Mouse (Mus musculus) stomach, embryonic 16.5 days (tissue): ENCODE measurements around the gene Cdnf. TPM values are rescaled to one million over a fixed set of nuclear protein-coding genes. Genes with fewer than 3 reads are reported as not detected.

ENCODE experiments used
- ATAC-seq: fragments of 200-750 bp; cut with Nextera tagmentation; 2 replicates; pipeline ENCODE4 v1.8.0; 2017; ENCODE audit warnings: moderate number of reproducible peaks, moderate TSS enrichment; ENCODE audit not compliant: insufficient read depth, low FRiP score
- H3K27ac ChIP-seq: fragments of 300-500 bp; sonication (generic); 2 replicates; pipeline ENCODE4 v1.5.1; 2014; ENCODE audit warnings: low read length
- H3K27me3 ChIP-seq: fragments of 300-500 bp; sonication (generic); 2 replicates; pipeline ENCODE4 v1.6.1; 2014; ENCODE audit warnings: low read length, control low read depth, mixed read lengths; ENCODE audit not compliant: control insufficient read depth, insufficient read depth
- H3K36me3 ChIP-seq: fragments of 300-500 bp; sonication (generic); 2 replicates; pipeline ENCODE4 v1.6.1; 2014; ENCODE audit warnings: low read length; ENCODE audit not compliant: control insufficient read depth, insufficient read depth
- H3K4me1 ChIP-seq: fragments of 300-500 bp; sonication (generic); 2 replicates; pipeline ENCODE4 v1.6.1; 2014; ENCODE audit warnings: low read length, control low read depth, mixed read lengths; ENCODE audit not compliant: control insufficient read depth, insufficient read depth
- H3K4me2 ChIP-seq: fragments of 300-500 bp; sonication (generic); 2 replicates; pipeline ENCODE4 v1.6.1; 2014; ENCODE audit warnings: low read depth, low read length, mixed read lengths
- H3K4me3 ChIP-seq: fragments of 300-500 bp; sonication (generic); replicated peaks from 2 replicates; pipeline ENCODE4 v1.5.1; 2014; ENCODE audit warnings: mild to moderate bottlenecking, low read length
- H3K9ac ChIP-seq: fragments of 300-500 bp; sonication (generic); 2 replicates; pipeline ENCODE4 v1.6.1; 2014; ENCODE audit warnings: low read length
- H3K9me3 ChIP-seq: fragments of 300-500 bp; sonication (generic); replicated peaks from 2 replicates; pipeline ENCODE4 v1.6.1; 2016; ENCODE audit warnings: low read length, control low read depth; ENCODE audit not compliant: control insufficient read depth
- WGBS: fragments of 180-500 bp; shearing (Covaris S2); extraction: QIAGEN DNeasy Blood & Tissue Kit; methylation state at CpG from one replicate; pipeline ENCODE4 v1.1.7; 2014; 5-methylcytosine and 5-hydroxymethylcytosine counted together
- polyA plus RNA-seq: library from polyadenylated mRNA; unstranded; fragments of >200 nt; fragmentation: Nextera tagmentation; extraction: Ambion mirVana; gene quantifications from 2 replicates; pipeline ENCODE4 v1.2.1, GENCODE M21; 2015

Cdnf gene
- polyA plus RNA-seq, 1 experiment from 2014 or later = 0.15 TPM

DNA sequence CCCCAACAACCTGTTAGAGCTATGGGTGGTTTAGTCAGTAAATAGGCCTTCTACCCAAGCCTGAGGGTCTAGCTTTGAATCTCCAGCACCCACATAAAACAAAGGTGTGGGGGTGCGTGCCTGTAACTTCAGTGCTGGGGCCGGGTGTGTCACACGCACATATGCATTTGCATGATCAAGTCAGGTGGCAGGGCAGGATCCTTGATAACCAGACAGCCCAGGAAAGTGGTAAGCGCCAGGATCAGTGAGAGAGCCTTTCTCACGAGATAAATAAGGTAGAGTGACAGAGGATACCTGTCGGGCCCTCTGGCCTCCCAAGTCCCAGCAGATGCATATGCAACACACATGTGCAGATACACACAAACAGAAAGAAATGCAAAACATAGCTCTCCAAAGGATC lies 13.3 kb upstream of the Cdnf start:
- no peak overlapping the region for H3K9ac ChIP-seq
- no peaks in the 10 kb centered on the region for H3K9me3 ChIP-seq
- ATAC-seq = no peak
- no peaks in the 10 kb centered on the region for H3K4me1 ChIP-seq
- peaks cover 18% of the 10 kb centered on the region for H3K36me3 ChIP-seq
- no peak overlapping the region for H3K4me3 ChIP-seq
- H3K27me3 ChIP-seq = no peaks in the 10 kb centered on the region
- WGBS = 91% methylated on average over 6 of the region's 6 CpGs
- H3K27ac ChIP-seq = no peak overlapping the region
- H3K4me2 ChIP-seq = no peak overlapping the region

DNA sequence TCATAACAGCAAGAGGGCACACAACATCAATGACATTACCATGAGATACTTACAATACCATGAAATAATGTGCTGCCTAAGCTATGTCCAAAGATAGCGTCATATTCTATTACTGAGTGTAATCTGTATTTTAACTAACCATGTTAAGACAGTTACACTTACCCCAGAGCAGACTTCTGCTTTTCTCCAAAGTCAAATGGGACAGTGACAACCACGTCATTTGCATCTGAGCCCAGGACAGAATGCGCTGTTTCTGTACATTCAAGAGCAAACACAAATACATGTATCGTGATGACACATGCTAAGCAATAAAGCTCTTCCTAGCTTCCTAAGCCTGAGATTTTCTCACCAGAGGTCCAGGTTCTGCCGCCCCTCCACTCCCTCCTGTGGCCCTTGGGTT lies 11.9 kb upstream of the Cdnf start:
- H3K4me1 ChIP-seq = no peaks in the 10 kb centered on the region
- no peak overlapping the region for H3K9ac ChIP-seq
- no peak overlapping the region for H3K4me2 ChIP-seq
- no peak overlapping the region for H3K27ac ChIP-seq
- H3K4me3 ChIP-seq = no peak overlapping the region
- 95% methylated on average over 5 of the region's 5 CpGs for WGBS
- no peaks in the 10 kb centered on the region for H3K9me3 ChIP-seq
- H3K36me3 ChIP-seq = peaks cover 22% of the 10 kb centered on the region
- no peaks in the 10 kb centered on the region for H3K27me3 ChIP-seq
- ATAC-seq = no peak

DNA sequence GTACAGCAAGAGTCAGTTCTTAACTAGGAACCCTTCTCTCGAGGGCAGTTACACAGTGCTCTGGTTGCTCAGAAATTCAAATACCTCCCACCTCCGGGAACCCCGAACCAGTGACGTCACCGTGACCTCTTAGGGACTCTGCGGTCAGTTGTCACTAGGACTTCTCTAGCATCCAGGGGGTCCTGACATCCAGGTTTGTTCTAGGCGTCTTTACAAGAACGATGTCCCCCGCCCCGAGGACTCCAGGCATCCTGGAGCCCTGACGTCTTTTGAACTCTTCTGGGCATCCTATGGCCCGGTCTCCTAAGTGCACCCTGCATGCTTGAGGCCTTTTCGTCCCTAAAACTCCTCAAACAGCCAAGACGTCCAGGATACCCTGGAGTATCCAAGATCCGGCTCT lies 754 bp upstream of the Cdnf start:
- H3K9me3 ChIP-seq = no peaks in the 10 kb centered on the region
- 0% methylated on average over 15 of the region's 15 CpGs for WGBS
- no peaks in the 10 kb centered on the region for H3K27me3 ChIP-seq
- peak overlapping the region; percentile 75 for H3K27ac ChIP-seq
- H3K4me1 ChIP-seq = peaks cover 10% of the 10 kb centered on the region
- peak overlapping the region; percentile 88 for H3K9ac ChIP-seq
- no peak for ATAC-seq
- H3K4me2 ChIP-seq = peak overlapping the region; percentile 83
- peaks cover 6% of the 10 kb centered on the region; the same call in 1 of the 2 replicates for H3K36me3 ChIP-seq
- H3K4me3 ChIP-seq = peak overlapping the region; percentile 75

DNA sequence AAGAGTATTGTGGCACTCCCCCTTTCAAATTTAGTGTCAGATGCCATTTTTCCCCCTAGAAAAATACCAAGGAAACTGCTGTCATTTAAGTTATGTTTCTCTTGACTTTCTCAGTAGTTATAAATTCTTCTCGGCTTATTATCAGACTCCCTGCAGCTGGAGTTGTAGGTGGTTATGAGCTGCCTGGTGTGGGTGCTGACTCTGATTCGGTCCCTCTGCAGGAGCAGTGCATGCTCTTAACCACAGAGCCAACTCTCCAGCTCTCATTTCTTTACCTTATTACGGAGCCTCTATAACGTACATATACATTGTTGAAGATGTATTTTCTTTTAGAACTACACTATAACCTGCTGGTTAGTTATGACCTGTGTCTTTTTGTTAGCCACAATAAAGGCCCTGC lies 9.7 kb downstream of the Cdnf start:
- H3K27me3 ChIP-seq = no peaks in the 10 kb centered on the region
- no peak overlapping the region for H3K27ac ChIP-seq
- no peak for ATAC-seq
- H3K9me3 ChIP-seq = no peaks in the 10 kb centered on the region
- no peaks in the 10 kb centered on the region for H3K4me1 ChIP-seq
- H3K9ac ChIP-seq = no peak overlapping the region
- H3K4me2 ChIP-seq = no peak overlapping the region
- no peak overlapping the region for H3K4me3 ChIP-seq
- 70% methylated on average over 4 of the region's 4 CpGs for WGBS
- H3K36me3 ChIP-seq = no peaks in the 10 kb centered on the region

DNA sequence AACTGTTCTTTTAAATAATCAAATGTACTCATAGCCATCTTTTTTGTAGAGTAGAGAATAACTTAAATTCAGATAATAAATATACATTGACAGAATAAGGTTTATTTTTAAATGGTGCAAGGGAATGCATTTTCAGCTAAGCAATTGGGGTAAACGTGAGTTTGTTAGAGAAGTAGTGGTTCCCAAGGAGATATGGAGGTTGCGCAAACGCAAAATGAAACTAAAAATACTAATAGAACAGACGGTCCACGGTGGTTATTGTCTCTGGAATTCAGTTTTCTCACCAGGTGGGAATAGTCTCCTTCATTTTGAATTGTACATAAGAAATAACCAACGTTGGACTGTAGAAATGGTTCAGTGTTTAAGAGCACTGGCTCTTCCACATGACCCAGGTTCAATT lies 13.5 kb downstream of the Cdnf start:
- H3K27me3 ChIP-seq = no peaks in the 10 kb centered on the region
- H3K4me2 ChIP-seq = no peak overlapping the region
- H3K9me3 ChIP-seq = no peaks in the 10 kb centered on the region
- H3K9ac ChIP-seq = no peak overlapping the region
- no peak overlapping the region for H3K27ac ChIP-seq
- H3K36me3 ChIP-seq = no peaks in the 10 kb centered on the region
- H3K4me1 ChIP-seq = no peaks in the 10 kb centered on the region
- 77% methylated on average over 6 of the region's 6 CpGs for WGBS
- no peak for ATAC-seq
- no peak overlapping the region for H3K4me3 ChIP-seq

DNA sequence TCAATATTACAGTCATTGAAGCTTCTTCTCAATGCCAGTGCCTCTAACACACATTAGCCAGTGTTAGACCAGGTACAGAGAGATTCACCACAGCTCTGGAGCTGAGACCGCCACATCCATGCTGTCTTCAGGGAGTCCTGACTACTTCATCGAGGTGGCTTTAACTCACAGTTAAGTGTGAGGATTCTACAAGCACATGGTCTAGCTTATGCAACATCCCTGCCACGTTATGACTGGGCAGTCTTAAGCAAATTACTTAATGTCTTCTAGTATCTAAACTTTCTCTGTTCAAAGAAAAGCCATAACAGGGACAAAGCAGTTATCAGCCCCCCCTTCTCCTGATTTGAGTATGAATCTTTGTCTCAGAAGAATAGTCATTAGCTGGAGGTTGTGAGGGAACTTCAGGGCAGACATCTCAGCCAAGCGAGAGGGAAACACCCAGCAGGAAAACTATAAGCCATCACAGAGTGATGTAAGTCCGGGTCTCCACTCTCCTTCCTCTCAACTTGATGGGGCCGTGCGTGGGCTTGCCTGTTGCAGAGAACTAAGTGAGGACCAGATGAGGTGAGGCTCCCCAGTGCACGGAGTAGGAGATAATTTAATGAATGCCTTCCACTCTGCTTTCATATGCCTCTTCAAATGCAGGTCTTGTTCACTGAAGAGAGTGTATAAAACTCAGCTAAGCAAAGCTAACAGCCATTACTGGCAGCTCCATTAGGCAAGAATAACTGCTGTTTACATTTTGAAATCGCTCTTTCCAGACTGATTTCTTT lies 28.7 kb downstream of the Cdnf start:
- Histone ChIP-seq H3K27ac (0 out of 2 replicates have a peak overlapping the region, but pooled peaks have one; percentile 3), H3K4me2 (no peak overlapping the region; the same call in 1 of the 2 replicates), H3K27me3 (no peaks in the 10 kb centered on the region), H3K9ac (no peak overlapping the region), H3K36me3 (no peaks in the 10 kb centered on the region), H3K9me3 (no peaks in the 10 kb centered on the region), H3K4me1 (no peaks in the 10 kb centered on the region), H3K4me3 (no peak overlapping the region)
- WGBS = 42% methylated on average over 9 of the region's 9 CpGs
- no peak for ATAC-seq

DNA sequence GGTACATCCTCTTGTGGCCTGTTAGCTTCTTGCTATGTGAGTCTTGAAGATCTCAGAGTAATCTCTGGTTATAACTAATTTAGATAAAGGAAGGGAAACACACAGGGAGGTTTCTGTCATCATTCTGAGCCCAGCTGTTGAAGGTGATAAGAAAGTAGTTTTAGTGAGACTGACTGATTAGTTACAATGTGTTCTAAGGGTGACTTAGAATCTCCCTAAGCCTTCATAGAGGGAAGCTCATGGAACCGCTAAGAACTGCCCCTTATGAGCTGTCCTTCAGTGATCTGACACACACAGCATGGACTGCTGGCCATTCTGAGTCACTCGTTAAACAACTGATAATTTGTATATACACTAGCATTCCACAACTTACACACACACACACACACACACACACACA lies 33.2 kb downstream of the Cdnf start:
- Histone ChIP-seq H3K9ac (no peak overlapping the region), H3K27me3 (no peaks in the 10 kb centered on the region), H3K4me3 (no peak overlapping the region), H3K4me1 (no peaks in the 10 kb centered on the region), H3K9me3 (no peaks in the 10 kb centered on the region), H3K4me2 (no peak overlapping the region), H3K36me3 (no peaks in the 10 kb centered on the region), H3K27ac (no peak overlapping the region)
- WGBS = 64% methylated on average over 2 of the region's 2 CpGs
- ATAC-seq = no peak

DNA sequence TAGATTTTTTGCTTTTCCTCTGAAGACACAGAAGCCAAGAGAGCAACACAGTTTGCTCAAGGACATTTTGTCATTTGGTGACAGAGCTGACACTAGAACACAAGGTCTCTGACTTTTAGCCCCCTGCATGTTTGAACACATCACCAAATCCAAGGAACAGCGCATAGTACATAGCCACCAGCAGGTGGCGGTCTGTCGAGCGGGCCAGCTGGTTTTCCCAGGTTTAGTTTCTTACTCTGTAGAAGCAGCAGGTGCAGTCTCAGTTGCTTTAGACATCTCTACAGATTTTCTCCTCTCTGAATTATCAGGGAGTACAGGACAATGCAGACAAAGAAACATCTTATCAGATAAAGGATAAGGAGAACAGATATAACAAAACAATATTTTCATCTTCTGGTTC lies 33.8 kb downstream of the Cdnf start:
- no peaks in the 10 kb centered on the region for H3K36me3 ChIP-seq
- H3K27ac ChIP-seq = no peak overlapping the region
- WGBS = 3% methylated on average over 4 of the region's 4 CpGs
- H3K4me2 ChIP-seq = no peak overlapping the region
- H3K4me3 ChIP-seq = no peak overlapping the region
- H3K27me3 ChIP-seq = no peaks in the 10 kb centered on the region
- H3K9ac ChIP-seq = no peak overlapping the region
- no peak for ATAC-seq
- no peaks in the 10 kb centered on the region for H3K4me1 ChIP-seq
- H3K9me3 ChIP-seq = no peaks in the 10 kb centered on the region

DNA sequence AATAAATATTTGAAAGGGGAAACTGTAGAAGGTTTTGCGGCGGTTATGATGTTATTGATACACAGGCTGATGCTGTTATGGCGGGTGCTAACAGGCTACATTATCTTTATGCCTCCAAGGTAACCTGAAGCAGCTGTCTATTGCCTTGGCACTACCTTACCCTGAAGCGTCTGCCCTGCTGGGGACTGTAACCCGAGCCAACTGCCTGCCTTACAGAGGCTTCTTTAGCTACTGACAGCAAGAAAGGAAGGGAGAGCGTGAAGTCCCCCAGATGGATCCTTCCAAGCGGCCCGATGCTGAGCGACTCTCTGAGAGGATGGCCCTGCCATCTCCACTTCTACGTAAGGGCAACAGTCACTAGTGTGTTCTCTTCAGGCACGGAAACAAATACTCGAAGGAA lies 57.4 kb downstream of the Cdnf start, which contains the start of gene Fam107b:
Gene Fam107b, plus strand, starts transcription at position 303 of the 400 bp plus-strand sequence.
- H3K27ac ChIP-seq = no peak within 1 kb of the TSS
- H3K9ac ChIP-seq = no peak within 1 kb of the TSS
- ATAC-seq = no peak
- no peaks in the 10 kb centered on the region for H3K9me3 ChIP-seq
- no peak within 1 kb of the TSS for H3K4me2 ChIP-seq
- 68% methylated on average over 12 of the region's 12 CpGs for WGBS
- no peak within 1 kb of the TSS for H3K4me3 ChIP-seq
- H3K27me3 ChIP-seq = no peaks in the 10 kb centered on the region
- no peaks in the 10 kb centered on the region for H3K36me3 ChIP-seq
- H3K4me1 ChIP-seq = no peaks in the 10 kb centered on the region
